Mouse (Mus musculus) liver, adult 2 months (tissue): ENCODE measurements around the gene Cntn1. TPM values are rescaled to one million over a fixed set of nuclear protein-coding genes. Genes with fewer than 3 reads are reported as not detected.

Experiments
- DNase-seq: peaks from one replicate; pipeline ENCODE4 v3.0.0-alpha.2; 2011; ENCODE audit warnings: low read depth, low spot score; ENCODE audit errors: extremely low read depth
- H3K27ac ChIP-seq: fragments of 200-500 bp; replicated peaks from 2 replicates; pipeline ENCODE4 v1.5.1; 2012; ENCODE audit warnings: low read depth, mild to moderate bottlenecking, control low read depth, inconsistent platforms, low read length; ENCODE audit not compliant: insufficient read depth
- H3K27me3 ChIP-seq: fragments of 200-500 bp; 2 replicates; pipeline ENCODE4 v1.6.1; 2012; ENCODE audit warnings: mild to moderate bottlenecking, moderate library complexity, low read length, inconsistent platforms; ENCODE audit not compliant: control insufficient read depth, insufficient read depth
- H3K36me3 ChIP-seq: fragments of 200-500 bp; 2 replicates; pipeline ENCODE4 v1.6.1; 2012; ENCODE audit warnings: low read length, inconsistent platforms; ENCODE audit not compliant: control insufficient read depth, insufficient read depth
- H3K4me1 ChIP-seq: fragments of 200-500 bp; 2 replicates; pipeline ENCODE4 v1.6.1; 2011; ENCODE audit warnings: low read length; ENCODE audit not compliant: control insufficient read depth, insufficient read depth
- H3K4me3 ChIP-seq: fragments of 200-500 bp; 2 replicates; pipeline ENCODE4 v1.5.1; 2011; ENCODE audit warnings: low read depth, mild to moderate bottlenecking, control low read depth, low read length, moderate library complexity; ENCODE audit not compliant: insufficient read depth
- H3K79me2 ChIP-seq: fragments of 200-500 bp; 2 replicates; pipeline ENCODE4 v1.6.1; 2012; ENCODE audit warnings: inconsistent platforms, mild to moderate bottlenecking, low read length, moderate library complexity; ENCODE audit not compliant: control insufficient read depth, insufficient read depth
- H3K9ac ChIP-seq: fragments of 200-500 bp; 2 replicates; pipeline ENCODE4 v1.6.1; 2012; ENCODE audit warnings: low read depth, mild to moderate bottlenecking, control low read depth, inconsistent platforms, low read length
- CTCF ChIP-seq: fragments of 200-500 bp; IDR thresholded peaks from 2 replicates; pipeline ENCODE4 v1.5.1; 2011; ENCODE audit warnings: low read depth, low read length, control low read depth
- POLR2A ChIP-seq: fragments of 200-500 bp; IDR thresholded peaks from 2 replicates; pipeline ENCODE4 v1.6.1; 2011; ENCODE audit warnings: low read length, control low read depth; ENCODE audit not compliant: insufficient read depth; ENCODE audit errors: extremely low read depth
- WGBS: fragments of 180-500 bp; shearing (Covaris S2); methylation state at CpG from one replicate; pipeline ENCODE4 v1.1.7; 2018; 5-methylcytosine and 5-hydroxymethylcytosine counted together
- polyA plus RNA-seq: library from polyadenylated mRNA; depleted of rRNA; stranded (reverse); fragments of >200 nt; gene quantifications from 2 replicates; pipeline ENCODE4 v1.2.3, GENCODE M21; 2012; rRNA removed
- total RNA-seq: library from RNA; depleted of rRNA; stranded (reverse); fragments of >200 nt; gene quantifications from 2 replicates; pipeline ENCODE4 v1.2.3, GENCODE M21; 2014; rRNA removed

The Cntn1 gene
- total and polyA plus RNA-seq, 2 experiments = not detected

- TF ChIP-seq CTCF = no peak
- no peak for TF ChIP-seq POLR2A
- no peak overlapping the region for H3K27ac ChIP-seq
- no peak for DNase-seq
- WGBS = 69% methylated on average over 6 of the region's 6 CpGs
- no peaks in the 10 kb centered on the region for H3K79me2 ChIP-seq
- no peaks in the 10 kb centered on the region for H3K36me3 ChIP-seq
- no peak overlapping the region for H3K4me3 ChIP-seq
- no peaks in the 10 kb centered on the region for H3K4me1 ChIP-seq
- no peaks in the 10 kb centered on the region for H3K27me3 ChIP-seq
- H3K9ac ChIP-seq = no peak overlapping the region
Measured at GRCm38 (mm10) chr15:92364153-92364552, 313.2 kb downstream of the Cntn1 start.

GRCm38 (mm10) chr15:92364592-92364991, 313.6 kb downstream of the Cntn1 start:
- no peak for DNase-seq
- no peaks in the 10 kb centered on the region for H3K27me3 ChIP-seq
- H3K36me3 ChIP-seq = no peaks in the 10 kb centered on the region
- no peak overlapping the region for H3K9ac ChIP-seq
- no peak overlapping the region for H3K4me3 ChIP-seq
- no peaks in the 10 kb centered on the region for H3K79me2 ChIP-seq
- TF ChIP-seq CTCF = no peak
- no peak for TF ChIP-seq POLR2A
- H3K4me1 ChIP-seq = no peaks in the 10 kb centered on the region
- H3K27ac ChIP-seq = no peak overlapping the region

Other genes with a start within 250 kb of the Cntn1 start
- gene Smgc, start 212.9 kb upstream of the Cntn1 start, total RNA-seq = not detected in 2 replicates
- not detected in 2 replicates for gene Smgc, start 212.9 kb upstream of the Cntn1 start, polyA plus RNA-seq